Mouse (Mus musculus): ENCODE measurements around the gene Olfr459. TPM values are rescaled to one million over a fixed set of nuclear protein-coding genes. Genes with fewer than 3 reads are reported as not detected.

Olfr459 gene
- polyA plus RNA-seq, 1 experiment from 2014 or later, result not detected

- H3K27me3 ChIP-seq, result no peaks in the 10 kb centered on the region
- ATAC-seq (ENCODE audit: low read depth), result no peak
- WGBS, result 77% methylated on average over 5 of the region's 5 CpGs
- H3K9ac ChIP-seq, result no peak overlapping the region
- H3K4me3 ChIP-seq, result no peak overlapping the region
- no peaks in the 10 kb centered on the region for H3K4me1 ChIP-seq (replicated peaks)
- no peaks in the 10 kb centered on the region for H3K36me3 ChIP-seq
- no peaks in the 10 kb centered on the region for H3K9me3 ChIP-seq
- H3K4me2 ChIP-seq, result no peak overlapping the region
- no peak overlapping the region for H3K27ac ChIP-seq (replicated peaks)
Measured at GRCm38 (mm10) chr6:41744664-41745392, 30.1 kb downstream of the Olfr459 start.

- H3K36me3 ChIP-seq, result no peaks in the 10 kb centered on the region
- no peaks in the 10 kb centered on the region for H3K27me3 ChIP-seq
- no peak overlapping the region for H3K4me2 ChIP-seq
- no peaks in the 10 kb centered on the region for H3K9me3 ChIP-seq
- no peaks in the 10 kb centered on the region for H3K4me1 ChIP-seq (replicated peaks)
- no peak for ATAC-seq (ENCODE audit: low read depth)
- no peak overlapping the region for H3K27ac ChIP-seq (replicated peaks)
- no peak overlapping the region for H3K4me3 ChIP-seq
- H3K9ac ChIP-seq, result no peak overlapping the region
Measured at GRCm38 (mm10) chr6:41741101-41741500, 33.9 kb downstream of the Olfr459 start.

- whole genome bisulfite sequencing, result 92% methylated on average over 5 of the region's 5 CpGs
Measured at GRCm38 (mm10) chr6:41734719-41735470, 40.1 kb downstream of the Olfr459 start.

GRCm38 (mm10) chr6:41727989-41728609 is 46.9 kb downstream of the Olfr459 start:
- no peaks in the 10 kb centered on the region for H3K9me3 ChIP-seq
- H3K4me3 ChIP-seq, result no peak overlapping the region
- no peaks in the 10 kb centered on the region for H3K4me1 ChIP-seq (replicated peaks)
- no peak overlapping the region for H3K27ac ChIP-seq (replicated peaks)
- no peak for ATAC-seq (ENCODE audit: low read depth)
- no peak overlapping the region for H3K4me2 ChIP-seq
- no peak overlapping the region for H3K9ac ChIP-seq
- WGBS, result 91% methylated on average over 1 of the region's 1 CpGs
- H3K36me3 ChIP-seq, result no peaks in the 10 kb centered on the region
- H3K27me3 ChIP-seq, result no peaks in the 10 kb centered on the region

More at GRCm38 (mm10) chr6:41734719-41735470, 40.1 kb downstream of the Olfr459 start:
- Histone ChIP-seq H3K9ac (no peak overlapping the region), H3K36me3 (no peaks in the 10 kb centered on the region), H3K9me3 (no peaks in the 10 kb centered on the region), H3K27ac (replicated peaks) (no peak overlapping the region), H3K4me2 (no peak overlapping the region), H3K27me3 (no peaks in the 10 kb centered on the region), H3K4me1 (replicated peaks) (no peaks in the 10 kb centered on the region), H3K4me3 (no peak overlapping the region)
- no peak for ATAC-seq (ENCODE audit: low read depth)

- Histone ChIP-seq H3K9ac (no peak overlapping the region), H3K36me3 (no peaks in the 10 kb centered on the region), H3K4me1 (replicated peaks) (no peaks in the 10 kb centered on the region), H3K27me3 (no peaks in the 10 kb centered on the region), H3K9me3 (no peaks in the 10 kb centered on the region), H3K27ac (replicated peaks) (no peak overlapping the region), H3K4me3 (no peak overlapping the region), H3K4me2 (no peak overlapping the region)
- no peak for ATAC-seq (ENCODE audit: low read depth)
- 86% methylated on average over 2 of the region's 2 CpGs for WGBS
Measured at GRCm38 (mm10) chr6:41721430-41721829, 53.5 kb downstream of the Olfr459 start.

Other genes starting within 250 kb of the Olfr459 start
- 24.1 and 29.8 TPM in 2 replicates for gene Ephb6, start 169.7 kb downstream of the Olfr459 start, polyA plus RNA-seq (2015; fragmentation: Nextera tagmentation; extraction: Ambion mirVana)
- gene Trpv6, start 138.8 kb downstream of the Olfr459 start, polyA plus RNA-seq (2015; fragmentation: Nextera tagmentation; extraction: Ambion mirVana), result 0.65 and 0.81 TPM in 2 replicates
- gene Trpv5, start 94.4 kb downstream of the Olfr459 start, polyA plus RNA-seq (2015; fragmentation: Nextera tagmentation; extraction: Ambion mirVana), result not detected in 2 replicates
- gene Llcfc1, start 90.7 kb downstream of the Olfr459 start, polyA plus RNA-seq (2015; fragmentation: Nextera tagmentation; extraction: Ambion mirVana), result not detected in 2 replicates
- gene Kel, start 70.8 kb downstream of the Olfr459 start, polyA plus RNA-seq (2015; fragmentation: Nextera tagmentation; extraction: Ambion mirVana), result 0.82 and 1.9 TPM in 2 replicates
- gene Pip, start 72.4 kb upstream of the Olfr459 start, polyA plus RNA-seq (2015; fragmentation: Nextera tagmentation; extraction: Ambion mirVana), result not detected in 2 replicates
- gene Sval2, start 77.8 kb upstream of the Olfr459 start, polyA plus RNA-seq (2015; fragmentation: Nextera tagmentation; extraction: Ambion mirVana), result not detected in 2 replicates
- gene Sval1, start 176.5 kb upstream of the Olfr459 start, polyA plus RNA-seq (2015; fragmentation: Nextera tagmentation; extraction: Ambion mirVana), result not detected in 2 replicates
- not detected in 2 replicates for gene Sval3, start 193.0 kb upstream of the Olfr459 start, polyA plus RNA-seq (2015; fragmentation: Nextera tagmentation; extraction: Ambion mirVana)

Data from neural tube, embryonic 13.5 days (tissue).